Mouse (Mus musculus) C2C12 (cell line): ENCODE data around the gene Ccn6. TPM values are rescaled to one million over a fixed set of nuclear protein-coding genes. Genes with fewer than 3 reads are reported as not detected.
A peak's percentile ranks its signal among the peaks of the same experiment; 100 is the strongest.

ENCODE experiments used
- H3K27me3 ChIP-seq: one replicate; pipeline ENCODE4 v1.6.1; 2011; ENCODE audit not compliant: control insufficient read depth, insufficient read depth, insufficient read length
- H3K36me3 ChIP-seq: one replicate; pipeline ENCODE4 v1.6.1; 2011; ENCODE audit not compliant: control insufficient read depth, insufficient read depth
- H3K4me3 ChIP-seq: one replicate; pipeline ENCODE4 v1.5.1; 2011; ENCODE audit warnings: mild to moderate bottlenecking, control low read depth; ENCODE audit not compliant: poor library complexity, insufficient read depth, severe bottlenecking
- H3K79me2 ChIP-seq: one replicate; pipeline ENCODE4 v1.6.1; 2011; ENCODE audit not compliant: control insufficient read depth, insufficient read depth
- H3K79me3 ChIP-seq: one replicate; pipeline ENCODE4 v1.6.1; 2011; ENCODE audit warnings: low read depth, control low read depth
- H3ac ChIP-seq: one replicate; pipeline ENCODE3; 2011; ENCODE audit warnings: low read depth; ENCODE audit not compliant: control insufficient read depth, insufficient read length
- CEBPB ChIP-seq: IDR thresholded peaks from one replicate; pipeline ENCODE4 v1.6.1; 2011; ENCODE audit warnings: low read depth, mild to moderate bottlenecking, control low read depth, moderate library complexity
- CTCF ChIP-seq: IDR thresholded peaks from one replicate; pipeline ENCODE4 v1.5.1; 2011; ENCODE audit not compliant: control insufficient read depth, insufficient read depth, insufficient read length
- FOSL1 ChIP-seq: IDR thresholded peaks from one replicate; pipeline ENCODE4 v1.8.0; 2011; ENCODE audit warnings: mild to moderate bottlenecking, low read length; ENCODE audit not compliant: poor library complexity, insufficient read depth, severe bottlenecking
- MAX ChIP-seq: IDR thresholded peaks from one replicate; pipeline ENCODE4 v1.6.1; 2011; ENCODE audit warnings: mild to moderate bottlenecking, control low read depth
- MYOD1 ChIP-seq: IDR thresholded peaks from one replicate; pipeline ENCODE4 v1.6.1; 2011; ENCODE audit warnings: low read depth; ENCODE audit not compliant: control insufficient read depth, insufficient read length
- MYOG ChIP-seq: IDR thresholded peaks from one replicate; pipeline ENCODE4 v1.6.1; 2011; ENCODE audit not compliant: control insufficient read depth, insufficient read length; ENCODE audit errors: extremely low read depth
- USF1 ChIP-seq: IDR thresholded peaks from one replicate; pipeline ENCODE4 v1.6.1; 2011; ENCODE audit warnings: low read depth, mild to moderate bottlenecking, control low read depth, moderate library complexity
- polyA plus RNA-seq: library from polyadenylated mRNA; unstranded; fragments of >200 nt; fragmentation: generic; extraction: Trizol; gene quantifications from one replicate; pipeline ENCODE4 v1.2.1, GENCODE M21; 2012; ENCODE audit warnings: missing spikeins

Ccn6 gene
- polyA plus RNA-seq, 1 experiment, result not detected

DNA sequence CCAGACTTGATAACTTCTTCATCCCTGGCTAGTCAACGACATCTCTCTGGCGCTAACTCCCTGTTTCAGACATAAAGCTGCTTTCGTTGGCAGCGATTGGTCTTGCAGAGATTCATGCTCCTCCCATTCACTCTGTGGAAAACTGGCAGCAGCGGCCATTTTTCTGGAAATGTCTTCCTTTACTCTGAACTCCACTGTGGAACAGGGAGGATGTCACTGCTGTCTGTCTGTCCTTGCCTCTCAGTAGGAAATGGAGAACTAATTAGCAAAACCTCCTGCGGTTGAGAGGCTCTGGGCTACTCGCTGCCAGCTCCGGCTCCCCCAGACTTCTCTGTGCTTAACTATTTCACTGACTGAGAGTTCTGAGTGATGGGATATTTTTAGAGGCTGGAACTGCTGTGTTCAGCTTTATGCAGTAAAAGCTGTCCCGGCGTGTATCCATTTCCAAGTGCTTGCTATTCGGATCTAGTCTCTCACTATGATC is 2.1 kb upstream of the Ccn6 start:
- no peak overlapping the region for H3ac ChIP-seq
- no peaks in the 10 kb centered on the region for H3K79me2 ChIP-seq
- no peaks in the 10 kb centered on the region for H3K36me3 ChIP-seq
- peaks cover 6% of the 10 kb centered on the region for H3K27me3 ChIP-seq
- no peak overlapping the region for H3K4me3 ChIP-seq
- H3K79me3 ChIP-seq, result no peaks in the 10 kb centered on the region
- TF ChIP-seq USF1 (no peak), FOSL1 (no peak), MAX (no peak), MYOG (no peak), CEBPB (no peak), CTCF (no peak), MYOD1 (no peak)

GRCm38 (mm10) chr10:39162666-39163484 is 719 bp downstream of the Ccn6 start:
- TF ChIP-seq MAX (no peak), CTCF (no peak), USF1 (no peak), FOSL1 (no peak), CEBPB (no peak), MYOD1 (no peak), MYOG (no peak)
- H3K36me3 ChIP-seq, result no peaks in the 10 kb centered on the region
- no peak overlapping the region for H3ac ChIP-seq
- H3K4me3 ChIP-seq, result no peak overlapping the region
- H3K79me3 ChIP-seq, result no peaks in the 10 kb centered on the region
- no peaks in the 10 kb centered on the region for H3K79me2 ChIP-seq
- H3K27me3 ChIP-seq, result peaks cover 6% of the 10 kb centered on the region

GRCm38 (mm10) chr10:39161406-39161805 is 2.2 kb downstream of the Ccn6 start:
- no peak for TF ChIP-seq CEBPB
- TF ChIP-seq MAX, result no peak
- Histone ChIP-seq H3K36me3 (no peaks in the 10 kb centered on the region), H3K79me2 (no peaks in the 10 kb centered on the region), H3K4me3 (no peak overlapping the region), H3K27me3 (no peaks in the 10 kb centered on the region), H3ac (no peak overlapping the region), H3K79me3 (no peaks in the 10 kb centered on the region)

DNA sequence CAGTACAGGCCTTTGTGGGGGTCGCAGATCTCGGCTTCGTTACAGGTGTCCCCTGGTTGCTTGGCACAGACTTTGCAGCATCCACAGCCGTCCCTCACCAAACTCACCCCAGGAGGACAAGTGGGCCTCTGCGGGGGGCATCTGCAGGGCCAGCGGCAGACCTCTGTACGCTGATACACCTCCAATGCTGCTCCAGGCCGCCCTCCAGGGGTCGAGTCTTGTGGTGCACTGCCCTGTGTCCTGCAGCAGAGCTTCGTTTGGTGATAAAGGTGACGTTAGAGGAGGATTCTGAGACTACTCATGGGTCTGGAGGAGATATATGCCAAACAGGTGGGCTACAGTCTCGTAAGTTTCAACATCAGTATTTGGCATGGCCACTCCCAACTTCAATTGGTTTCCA is 5.3 kb downstream of the Ccn6 start:
- no peaks in the 10 kb centered on the region for H3K79me3 ChIP-seq
- TF ChIP-seq FOSL1 (no peak), MYOG (no peak), MYOD1 (no peak), CTCF (no peak), USF1 (no peak), MAX (no peak), CEBPB (no peak)
- H3K79me2 ChIP-seq, result no peaks in the 10 kb centered on the region
- no peak overlapping the region for H3K4me3 ChIP-seq
- no peaks in the 10 kb centered on the region for H3K36me3 ChIP-seq
- no peaks in the 10 kb centered on the region for H3K27me3 ChIP-seq
- H3ac ChIP-seq, result no peak overlapping the region

DNA sequence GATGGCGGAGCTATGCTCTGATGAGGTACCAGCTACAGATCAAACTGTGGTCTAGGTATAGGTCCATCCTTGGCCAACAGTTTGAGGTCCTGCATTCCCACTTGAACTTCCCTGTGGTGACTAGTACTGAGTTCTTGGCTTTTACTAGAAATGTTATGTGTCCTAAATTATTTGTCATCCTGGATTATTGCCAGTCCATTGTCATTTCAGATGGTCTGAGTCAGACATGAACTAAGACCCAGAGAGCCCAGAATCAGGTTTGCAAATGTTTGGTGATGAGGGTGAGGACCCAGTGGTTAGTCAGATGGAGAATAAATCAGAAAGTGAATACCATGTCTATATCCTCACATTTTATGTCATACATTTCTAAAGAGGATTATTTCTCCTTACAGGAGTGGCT is 6.3 kb downstream of the Ccn6 start:
- TF ChIP-seq FOSL1 (no peak), USF1 (no peak), MYOD1 (no peak), MYOG (no peak), MAX (no peak)
- Histone ChIP-seq H3K79me3 (no peaks in the 10 kb centered on the region), H3K36me3 (no peaks in the 10 kb centered on the region), H3K79me2 (no peaks in the 10 kb centered on the region), H3K4me3 (no peak overlapping the region), H3K27me3 (no peaks in the 10 kb centered on the region), H3ac (no peak overlapping the region)

- H3ac ChIP-seq, result no peak overlapping the region
These were observed 6.9 kb downstream of the Ccn6 start for GRCm38 (mm10) chr10:39156719-39157118.

More at GRCm38 (mm10) chr10:39156719-39157118, 6.9 kb downstream of the Ccn6 start:
- no peak for TF ChIP-seq MYOD1
- TF ChIP-seq CEBPB, result peak; percentile 69
- TF ChIP-seq CTCF, result no peak
- TF ChIP-seq USF1, result no peak
- no peak for TF ChIP-seq FOSL1
- no peak for TF ChIP-seq MYOG
- no peak for TF ChIP-seq MAX
- H3K79me3 ChIP-seq, result no peaks in the 10 kb centered on the region
- no peaks in the 10 kb centered on the region for H3K27me3 ChIP-seq
- H3K36me3 ChIP-seq, result peaks cover 5% of the 10 kb centered on the region
- H3K4me3 ChIP-seq, result no peak overlapping the region
- no peaks in the 10 kb centered on the region for H3K79me2 ChIP-seq
